Mouse (Mus musculus) liver, postnatal 0 days (tissue): ENCODE measurements around the gene Tbc1d16. TPM values are rescaled to one million over a fixed set of nuclear protein-coding genes. Genes with fewer than 3 reads are reported as not detected.
"Not testable (repeated sequence)": the region's sequence is repeated elsewhere in the genome, so short reads cannot be mapped to it uniquely, and the experiment has no call there.

Experiments
- ATAC-seq: fragments of 200-750 bp; cut with Nextera tagmentation; 2 replicates; pipeline ENCODE4 v1.8.0; 2017; ENCODE audit warnings: mild to moderate bottlenecking, moderate library complexity
- DNase-seq: peaks from one replicate; pipeline ENCODE4 v3.0.0-alpha.2; 2016
- H3K27ac ChIP-seq: fragments of 300-500 bp; sonication (generic); 2 replicates; pipeline ENCODE4 v1.5.1; 2014; ENCODE audit warnings: antibody characterized with exemption, moderate library complexity, mild to moderate bottlenecking, low read depth
- H3K27me3 ChIP-seq: fragments of 300-500 bp; sonication (generic); 2 replicates; pipeline ENCODE4 v1.6.1; 2014; ENCODE audit warnings: low read length, control low read depth, mixed read lengths; ENCODE audit not compliant: insufficient read depth
- H3K36me3 ChIP-seq: fragments of 300-500 bp; sonication (generic); replicated peaks from 2 replicates; pipeline ENCODE4 v1.6.1; 2014; ENCODE audit warnings: mild to moderate bottlenecking, control low read depth, low read length, moderate library complexity, mixed read lengths; ENCODE audit not compliant: insufficient read depth
- H3K4me1 ChIP-seq: fragments of 300-500 bp; sonication (generic); 2 replicates; pipeline ENCODE4 v1.6.1; 2014; ENCODE audit warnings: antibody characterized with exemption, mild to moderate bottlenecking, control low read depth; ENCODE audit not compliant: insufficient read depth
- H3K4me2 ChIP-seq: fragments of 300-500 bp; sonication (generic); 2 replicates; pipeline ENCODE4 v1.6.1; 2014; ENCODE audit warnings: low read depth, mild to moderate bottlenecking, low read length, moderate library complexity, mixed read lengths
- H3K4me3 ChIP-seq: fragments of 300-500 bp; sonication (generic); 2 replicates; pipeline ENCODE4 v1.5.1; 2014; ENCODE audit warnings: low read depth, low read length
- H3K9ac ChIP-seq: fragments of 300-500 bp; sonication (generic); replicated peaks from 2 replicates; pipeline ENCODE4 v1.6.1; 2014; ENCODE audit warnings: mild to moderate bottlenecking, moderate library complexity
- H3K9me3 ChIP-seq: fragments of 300-500 bp; sonication (generic); 2 replicates; pipeline ENCODE4 v1.6.1; 2016; ENCODE audit warnings: mild to moderate bottlenecking, control low read depth, low read length, mixed read lengths
- CTCF ChIP-seq: sonication (generic); IDR thresholded peaks from 2 replicates; pipeline ENCODE4 v1.5.1; 2016; ENCODE audit warnings: antibody characterized with exemption, low read depth
- EP300 ChIP-seq: IDR thresholded peaks from 2 replicates; pipeline ENCODE4 v1.6.1; 2016; ENCODE audit warnings: antibody characterized with exemption, low read depth, mild to moderate bottlenecking
- WGBS: fragments of 180-500 bp; shearing (Covaris S2); extraction: QIAGEN DNeasy Blood & Tissue Kit; methylation state at CpG from one replicate; pipeline ENCODE4 v1.1.7; 2014; ENCODE audit not compliant: insufficient replicate concordance; 5-methylcytosine and 5-hydroxymethylcytosine counted together
- polyA plus RNA-seq: library from polyadenylated mRNA; unstranded; fragments of >200 nt; fragmentation: Nextera tagmentation; extraction: Ambion mirVana; gene quantifications from 2 replicates; pipeline ENCODE4 v1.2.1, GENCODE M21; 2015

The Tbc1d16 gene
- polyA plus RNA-seq = 1.0 and 1.5 TPM in 2 replicates

DNA sequence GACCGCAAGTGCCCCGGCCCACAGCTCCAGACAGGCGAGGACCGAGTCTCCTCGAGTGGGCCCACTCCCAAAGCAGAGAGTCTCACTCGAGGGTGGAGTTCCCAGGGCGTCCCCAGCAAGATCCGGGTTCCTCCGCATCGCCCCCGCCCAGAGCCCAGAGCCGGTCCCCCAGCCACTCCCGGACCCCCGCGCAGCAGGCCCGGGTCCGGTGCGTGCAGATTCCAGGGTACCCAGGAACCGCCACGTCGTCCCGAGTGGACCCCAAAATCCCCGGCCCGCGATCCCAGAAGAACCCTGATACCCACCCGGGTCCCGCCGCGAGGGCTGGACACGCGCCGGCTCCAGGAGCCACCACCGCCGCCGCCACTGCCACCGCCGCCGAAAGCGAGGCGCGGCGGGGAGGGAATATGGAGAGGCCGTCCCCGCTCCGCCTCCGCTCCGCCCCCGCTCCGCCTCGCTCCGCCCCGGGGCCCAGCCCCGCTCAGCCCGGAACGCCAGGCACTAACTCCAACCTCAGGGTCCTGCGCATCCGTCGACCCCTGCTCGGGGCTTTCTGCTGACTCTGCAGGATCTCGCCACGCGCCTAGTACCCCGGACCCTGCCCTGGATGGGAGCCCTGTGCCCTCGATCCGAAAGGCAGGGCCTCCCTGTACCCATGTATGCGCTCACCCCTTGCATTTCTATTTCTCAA lies at the start of gene Tbc1d16, which contains the start of gene Ccdc40:
Gene Tbc1d16, minus strand, starts transcription at position 409 of the 691 bp plus-strand sequence.
Gene Ccdc40, plus strand, starts transcription at position 482 of the 691 bp plus-strand sequence.
- peak; percentile 82 for DNase-seq
- H3K27ac ChIP-seq = peak within 1 kb of the TSS; percentile 80
- H3K27me3 ChIP-seq = peaks cover 27% of the 10 kb centered on the region

DNA sequence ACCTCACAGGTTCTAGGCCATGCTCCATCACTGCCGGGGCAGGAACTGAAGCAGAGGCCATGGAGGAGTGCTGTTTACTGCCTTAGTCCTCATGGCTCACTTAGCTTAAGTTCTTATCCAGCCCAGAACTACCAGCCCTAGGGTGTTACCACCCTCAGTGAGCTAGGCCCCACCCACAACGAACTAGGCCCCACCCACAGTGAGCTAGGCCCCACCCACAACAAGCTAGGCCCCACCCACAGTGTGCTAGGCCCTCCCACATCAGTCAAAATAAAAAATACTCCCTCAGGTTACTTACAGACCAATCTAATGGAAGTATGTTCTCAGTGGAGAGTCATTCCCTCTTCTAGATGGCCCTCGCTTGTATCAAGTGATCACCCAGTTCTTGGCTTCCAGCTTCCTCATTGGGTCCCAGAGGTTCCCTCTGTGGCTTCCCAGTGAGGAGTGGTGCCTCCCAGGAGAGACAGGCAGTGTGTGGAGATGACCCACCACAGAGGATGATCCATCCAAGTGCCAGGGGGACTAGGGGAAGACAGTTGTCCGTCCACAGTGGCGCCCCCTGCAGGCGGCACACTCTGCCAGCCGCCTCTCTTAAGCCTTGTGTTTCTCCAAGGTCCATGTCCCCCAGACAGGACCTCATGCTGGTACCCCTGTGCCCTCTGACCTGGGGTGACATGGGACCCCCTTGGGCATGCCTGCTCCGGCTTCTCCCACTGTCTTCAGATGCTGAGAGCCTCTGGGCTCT lies 45.1 kb upstream of the Tbc1d16 start:
- 80% methylated on average over 8 of the region's 8 CpGs for WGBS
- DNase-seq (peak; percentile 47), ATAC-seq (peak; percentile 24; the same call in 1 of the 2 replicates)
- Histone ChIP-seq H3K9ac (no peak overlapping the region), H3K36me3 (peaks cover 5% of the 10 kb centered on the region; the same call in 1 of the 2 replicates), H3K27me3 (no peaks in the 10 kb centered on the region), H3K4me3 (no peak overlapping the region), H3K27ac (no peak overlapping the region), H3K4me2 (no peak overlapping the region), H3K9me3 (no peaks in the 10 kb centered on the region), H3K4me1 (peaks cover 1% of the 10 kb centered on the region; the same call in 1 of the 2 replicates)
- TF ChIP-seq EP300 = no peak
- TF ChIP-seq CTCF = peak; percentile 53

More for the DNA sequence above, at the start of gene Tbc1d16, which contains the start of gene Ccdc40:
- Histone ChIP-seq H3K9ac (peak within 1 kb of the TSS; percentile 70), H3K4me3 (peak within 1 kb of the TSS; percentile 65), H3K36me3 (no peaks in the 10 kb centered on the region), H3K9me3 (no peaks in the 10 kb centered on the region), H3K4me2 (peak within 1 kb of the TSS; percentile 86), H3K4me1 (peaks cover 15% of the 10 kb centered on the region)
- ATAC-seq = peak; percentile 93
- TF ChIP-seq EP300 (no peak), CTCF (no peak)
- under 1% methylated on average over 51 of the region's 66 CpGs for WGBS

DNA sequence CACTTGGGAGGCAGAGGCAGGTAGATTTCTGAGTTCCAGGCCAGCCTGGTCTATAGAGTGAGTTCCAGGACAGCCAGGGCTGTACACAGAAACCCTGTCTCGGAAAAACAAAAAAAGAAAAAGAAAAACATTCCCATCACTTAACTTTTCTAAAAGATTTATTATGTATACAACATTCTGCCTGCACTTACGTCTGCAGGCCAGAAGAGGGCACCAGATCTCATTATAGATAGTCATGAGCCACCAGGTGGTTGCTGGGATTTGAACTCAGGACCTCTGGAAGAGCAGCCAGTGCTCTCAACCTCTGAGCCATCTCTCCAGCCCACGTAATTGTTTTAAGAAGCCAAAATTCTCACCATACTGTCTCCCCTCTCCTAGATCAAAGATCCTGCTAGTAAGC lies 44.2 kb upstream of the Tbc1d16 start:
- WGBS = 81% methylated on average over 3 of the region's 3 CpGs
- not testable (repeated sequence) for H3K4me3 ChIP-seq, ATAC-seq, H3K27ac ChIP-seq, H3K4me2 ChIP-seq, H3K9ac ChIP-seq, H3K9me3 ChIP-seq, H3K27me3 ChIP-seq, DNase-seq, H3K4me1 ChIP-seq, H3K36me3 ChIP-seq
- TF ChIP-seq CTCF = peak; percentile 61

DNA sequence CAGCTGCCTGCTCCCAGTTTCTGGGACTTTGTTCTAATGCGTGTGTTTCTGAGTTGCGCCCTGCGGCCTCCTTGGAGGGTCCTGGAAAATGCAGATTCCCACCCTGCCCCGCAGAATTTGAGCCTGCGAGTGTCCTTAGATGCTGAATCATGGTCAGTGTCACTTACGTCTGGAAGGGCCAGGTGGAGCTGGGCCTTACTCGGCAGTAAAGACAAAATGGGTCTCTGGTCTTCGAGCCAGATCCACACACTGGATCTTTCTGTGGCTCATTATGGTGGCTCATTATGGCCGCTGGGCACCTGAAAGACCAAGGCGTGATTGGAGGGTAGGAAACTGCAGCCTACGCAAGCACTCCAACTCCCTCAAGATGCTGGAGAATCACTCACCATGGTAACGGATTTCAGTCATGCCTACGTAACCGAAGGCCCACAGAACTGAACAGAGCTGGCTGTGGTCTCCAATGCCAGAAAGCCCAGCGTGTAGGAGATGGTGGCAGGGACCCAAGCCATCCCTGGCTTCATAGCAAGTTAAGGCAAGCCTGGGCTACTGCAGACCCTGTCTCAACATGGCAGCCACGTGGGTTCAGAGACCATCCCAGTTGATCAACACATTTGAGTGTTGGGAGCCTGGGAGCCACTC lies 40.4 kb upstream of the Tbc1d16 start:
- ATAC-seq = no peak

DNA sequence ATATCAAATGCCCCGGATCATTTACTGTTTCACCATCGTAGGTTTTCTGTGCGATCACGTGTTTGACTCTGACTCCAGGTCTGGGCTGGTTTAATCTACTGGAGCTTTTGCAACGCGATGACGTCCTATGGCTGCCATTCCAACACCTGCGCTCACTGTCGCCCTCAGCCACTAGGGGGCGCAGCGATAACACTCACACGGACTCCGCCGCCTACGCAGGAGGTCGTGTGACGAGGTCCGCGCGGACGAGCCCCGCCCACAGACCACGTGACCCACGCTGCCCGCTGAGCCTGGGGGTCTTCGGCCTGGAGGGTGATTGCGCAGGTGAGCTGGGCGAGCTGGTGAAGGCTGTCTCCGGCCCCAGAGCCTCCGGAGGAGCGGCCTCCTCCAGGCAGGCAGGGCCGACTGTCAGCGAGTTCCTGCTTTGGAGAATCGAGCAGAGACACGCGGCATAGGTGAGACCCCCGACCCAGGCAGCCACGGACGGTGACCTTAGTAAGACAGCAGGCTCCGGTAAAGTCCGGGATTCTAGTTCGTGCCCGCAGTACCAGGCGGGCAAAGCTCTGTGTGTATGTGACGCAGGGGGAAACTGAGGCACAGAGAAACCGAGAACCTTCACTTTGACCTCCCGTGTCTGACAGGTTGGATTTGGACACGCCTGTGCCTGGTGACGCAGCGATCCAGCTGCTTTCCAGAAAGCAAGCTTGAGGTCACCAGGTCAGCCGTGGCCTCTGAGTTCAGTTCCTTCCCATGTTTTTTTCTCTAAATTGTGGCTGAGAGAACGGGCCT lies 39.7 kb upstream of the Tbc1d16 start, which contains the start of gene Gaa:
Gene Gaa, plus strand, starts transcription at position 120 of the 789 bp plus-strand sequence.
- H3K9me3 ChIP-seq = no peaks in the 10 kb centered on the region
- peak within 1 kb of the TSS; percentile 92 for H3K4me2 ChIP-seq
- peaks cover 8% of the 10 kb centered on the region; the same call in 1 of the 2 replicates for H3K4me1 ChIP-seq
- no peaks in the 10 kb centered on the region for H3K27me3 ChIP-seq
- WGBS = 2% methylated on average over 46 of the region's 52 CpGs
- H3K27ac ChIP-seq = peak within 1 kb of the TSS; percentile 82
- ATAC-seq (peak; percentile 93), DNase-seq (peak; percentile 97)
- peak within 1 kb of the TSS; percentile 67 for H3K9ac ChIP-seq
- TF ChIP-seq CTCF = peak; percentile 100
- TF ChIP-seq EP300 = no peak
- H3K36me3 ChIP-seq = no peaks in the 10 kb centered on the region; the same call in 1 of the 2 replicates
- peak within 1 kb of the TSS; percentile 65 for H3K4me3 ChIP-seq

More for the DNA sequence above, 40.4 kb upstream of the Tbc1d16 start:
- Histone ChIP-seq H3K4me2 (peak overlapping the region; percentile 92), H3K9me3 (no peaks in the 10 kb centered on the region), H3K4me1 (peaks cover 8% of the 10 kb centered on the region; the same call in 1 of the 2 replicates), H3K36me3 (no peaks in the 10 kb centered on the region; the same call in 1 of the 2 replicates), H3K9ac (peak overlapping the region; percentile 67; the same call in 1 of the 2 replicates), H3K4me3 (peak overlapping the region; percentile 65), H3K27me3 (no peaks in the 10 kb centered on the region), H3K27ac (peak overlapping the region; percentile 82; the same call in 1 of the 2 replicates)
- no peak for TF ChIP-seq EP300
- TF ChIP-seq CTCF = no peak
- WGBS = 72% methylated on average over 16 of the region's 16 CpGs
- DNase-seq = no peak
